Mouse (Mus musculus): ENCODE results near the gene Lrp1. TPM values are rescaled to one million over a fixed set of nuclear protein-coding genes. Genes with fewer than 3 reads are reported as not detected.
A peak's percentile ranks its signal among the peaks of the same experiment; 100 is the strongest.

The Lrp1 gene
- total RNA-seq, 2 experiments from 2014 or later = 264 to 276 TPM

GRCm38 (mm10) chr10:127509837-127510701 is 110.9 kb downstream of the Lrp1 start:
- no peak for DNase-seq (ENCODE audit: low spot score in 2 of 2)

GRCm38 (mm10) chr10:127509051-127509836 is 111.7 kb downstream of the Lrp1 start:
- peak; percentile 76 to 84 for DNase-seq (ENCODE audit: low spot score in 2 of 2)

GRCm38 (mm10) chr10:127508239-127508638 is 112.7 kb downstream of the Lrp1 start:
- DNase-seq (ENCODE audit: low spot score in 2 of 2) = peak; percentile 75 to 77

GRCm38 (mm10) chr10:127500894-127501893 is 119.8 kb downstream of the Lrp1 start, which contains the start of gene Stac3:
TSS of gene Stac3 (plus strand) at chr10:127501686.
- no peak for DNase-seq (ENCODE audit: low spot score in 2 of 2)

- DNase-seq (ENCODE audit: low spot score in 2 of 2) = no peak
Measured at GRCm38 (mm10) chr10:127500042-127500441, 120.9 kb downstream of the Lrp1 start.

GRCm38 (mm10) chr10:127499516-127499915 is 121.4 kb downstream of the Lrp1 start:
- DNase-seq (ENCODE audit: low spot score in 2 of 2) = no peak

GRCm38 (mm10) chr10:127496156-127496555 is 124.8 kb downstream of the Lrp1 start:
- DNase-seq (ENCODE audit: low spot score in 2 of 2) = no peak

- no peak for DNase-seq (ENCODE audit: low spot score in 2 of 2)
Measured at GRCm38 (mm10) chr10:127492118-127492517, 128.8 kb downstream of the Lrp1 start.

- no peak for DNase-seq (ENCODE audit: low spot score in 2 of 2)
Measured at GRCm38 (mm10) chr10:127491128-127491512, 129.8 kb downstream of the Lrp1 start.

GRCm38 (mm10) chr10:127490160-127491127 is 130.5 kb downstream of the Lrp1 start:
- DNase-seq (ENCODE audit: low spot score in 2 of 2) = no peak

- DNase-seq (ENCODE audit: low spot score in 2 of 2) = no peak
Measured at GRCm38 (mm10) chr10:127488856-127489255, 132.1 kb downstream of the Lrp1 start.

Other genes with a start within 250 kb of the Lrp1 start
- gene R3hdm2, start 240.8 kb downstream of the Lrp1 start, total RNA-seq (2021) = 100 to 1,000 TPM; 317 to 326 TPM
- 1 to 10 TPM; 3.9 to 4.8 TPM for gene Stac3, start 119.5 kb downstream of the Lrp1 start, total RNA-seq (2021)
- 1 to 10 TPM; 3.5 to 5.2 TPM for gene Ndufa4l2, start 106.2 kb downstream of the Lrp1 start, total RNA-seq (2021)
- 10 to 100 TPM; 23.4 to 27.0 TPM for gene Shmt2, start 98.7 kb downstream of the Lrp1 start, total RNA-seq (2021)
- gene Nxph4, start 86.6 kb downstream of the Lrp1 start, total RNA-seq (2021) = 1 to 10 TPM; 7.6 to 8.3 TPM
- gene Stat6, start 21.8 kb upstream of the Lrp1 start, total RNA-seq (2021) = 10 to 100 TPM; 15.9 to 17.8 TPM
- 1 to 10 TPM; 4.6 to 5.1 TPM for gene Nemp1, start 45.8 kb upstream of the Lrp1 start, total RNA-seq (2021)
- 10 to 100 TPM; 58.2 to 71.7 TPM for gene Nab2, start 47.4 kb upstream of the Lrp1 start, total RNA-seq (2021)
- under 1 TPM; 0.77 to 0.88 TPM for gene Myo1a, start 84.0 kb upstream of the Lrp1 start, total RNA-seq (2021)
- 10 to 100 TPM; 16.4 to 17.1 TPM for gene Tac2, start 103.3 kb upstream of the Lrp1 start, total RNA-seq (2021)
- gene Zbtb39, start 118.4 kb upstream of the Lrp1 start, total RNA-seq (2021) = 1 to 10 TPM; 9.6 to 9.9 TPM
- gene Gpr182, start 130.6 kb upstream of the Lrp1 start, total RNA-seq (2021) = 1 to 10 TPM; 1.5 to 2.2 TPM
- gene Rdh1, start 138.6 kb upstream of the Lrp1 start, total RNA-seq (2021) = under 1 TPM in 1 of 2 experiments, not detected in 1; 0.19 TPM
- gene Rdh16f1, start 138.6 kb upstream of the Lrp1 start, total RNA-seq (2021) = not detected
- gene Rdh9, start 155.2 kb upstream of the Lrp1 start, total RNA-seq (2021) = under 1 TPM; 0.30 to 0.65 TPM
- gene Rdh16, start 180.0 kb upstream of the Lrp1 start, total RNA-seq (2021) = under 1 TPM; 0.23 to 0.28 TPM
- not detected for gene Rdh19, start 228.8 kb upstream of the Lrp1 start, total RNA-seq (2021)
- gene Rdh16f2, start 245.3 kb upstream of the Lrp1 start, total RNA-seq (2021) = not detected

Data from left cerebral cortex, adult 18-20 months (tissue).